Mouse (Mus musculus) kidney, adult 2 months (tissue): Measurements from ENCODE around the gene Zfp239.
A peak's percentile ranks its signal among the peaks of the same experiment; 100 is the strongest.

Source experiments
- CTCF ChIP-seq: fragments of 200-500 bp; conservative IDR thresholded peaks from 2 replicates; pipeline ENCODE4 v1.5.1; 2011; ENCODE audit warnings: low read depth, mild to moderate bottlenecking, control low read depth, low read length, moderate library complexity, mixed read lengths; ENCODE audit not compliant: insufficient read depth, insufficient read length
- POLR2A ChIP-seq: fragments of 200-500 bp; IDR thresholded peaks from one replicate; pipeline ENCODE4 v1.6.1; 2011; ENCODE audit warnings: low read depth, low read length, control low read depth

- TF ChIP-seq POLR2A (peak; percentile 35), CTCF (no peak)
Measured at GRCm38 (mm10) chr6:117916737-117917426, 55.0 kb downstream of the Zfp239 start.
